Mouse (Mus musculus): ENCODE measurements around the gene Mocs3. TPM values are rescaled to one million over a fixed set of nuclear protein-coding genes. Genes with fewer than 3 reads are reported as not detected.

Gene Mocs3
- polyA plus RNA-seq, 2 experiments: 10.6 to 12.2 TPM

DNA sequence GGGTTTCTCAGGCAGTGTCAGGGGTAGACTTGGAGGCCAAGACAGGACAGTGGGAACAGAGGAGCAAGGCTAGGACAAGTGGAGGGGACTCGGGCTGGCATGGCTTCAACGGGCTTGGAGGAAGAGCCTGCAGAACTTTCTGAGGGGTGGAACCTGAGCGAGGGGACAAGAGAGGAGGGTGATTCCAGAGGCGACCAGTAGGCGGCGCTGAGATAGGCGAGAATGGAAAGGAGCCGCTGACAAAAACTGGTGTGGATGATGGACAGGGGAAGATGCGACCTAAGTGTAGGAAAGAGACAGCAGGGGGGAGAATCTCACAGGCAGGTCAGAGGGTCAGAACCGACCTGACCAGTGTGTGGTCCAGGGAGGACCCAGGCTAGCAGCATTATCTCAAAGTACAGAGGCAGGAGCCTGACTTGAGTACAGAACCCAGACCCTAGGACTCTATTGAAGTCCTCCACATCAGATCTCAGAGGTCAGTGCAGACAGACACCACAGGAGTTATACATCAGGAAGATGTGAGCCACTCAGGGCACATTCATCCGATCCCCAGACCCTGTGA is 44.0 kb downstream of the Mocs3 start:
- WGBS: 5% methylated on average over 11 of the region's 11 CpGs
- peaks cover 21% of the 10 kb centered on the region for H3K27me3 ChIP-seq (ENCODE audit: control insufficient read depth, insufficient read depth, low read length)
- no peak overlapping the region for H3K9ac ChIP-seq (ENCODE audit: low read depth, low read length, severe bottlenecking)
- TF ChIP-seq POLR2A (IDR thresholded peaks at IDR 0.05; ENCODE audit: borderline replicate concordance, extremely low read depth, insufficient read depth, insufficient read length): no peak
- no peaks in the 10 kb centered on the region for H3K4me1 ChIP-seq (ENCODE audit: control insufficient read depth, insufficient read depth, low read length)
- H3K36me3 ChIP-seq (ENCODE audit: control insufficient read depth, insufficient read depth, low read length): no peaks in the 10 kb centered on the region
- no peak overlapping the region for H3K4me2 ChIP-seq (replicated peaks; ENCODE audit: low read depth, low read length, severe bottlenecking)
- no peak overlapping the region for H3K4me3 ChIP-seq (replicated peaks; ENCODE audit: low read length)
- ATAC-seq (ENCODE audit: low FRiP score, low read depth) (no peak), DNase-seq (ENCODE audit: low spot score) (peak; percentile 38)
- H3K27ac ChIP-seq (replicated peaks; ENCODE audit: low read depth, low read length): no peak overlapping the region
- H3K9me3 ChIP-seq (ENCODE audit: control insufficient read depth, low read length): no peaks in the 10 kb centered on the region

DNA sequence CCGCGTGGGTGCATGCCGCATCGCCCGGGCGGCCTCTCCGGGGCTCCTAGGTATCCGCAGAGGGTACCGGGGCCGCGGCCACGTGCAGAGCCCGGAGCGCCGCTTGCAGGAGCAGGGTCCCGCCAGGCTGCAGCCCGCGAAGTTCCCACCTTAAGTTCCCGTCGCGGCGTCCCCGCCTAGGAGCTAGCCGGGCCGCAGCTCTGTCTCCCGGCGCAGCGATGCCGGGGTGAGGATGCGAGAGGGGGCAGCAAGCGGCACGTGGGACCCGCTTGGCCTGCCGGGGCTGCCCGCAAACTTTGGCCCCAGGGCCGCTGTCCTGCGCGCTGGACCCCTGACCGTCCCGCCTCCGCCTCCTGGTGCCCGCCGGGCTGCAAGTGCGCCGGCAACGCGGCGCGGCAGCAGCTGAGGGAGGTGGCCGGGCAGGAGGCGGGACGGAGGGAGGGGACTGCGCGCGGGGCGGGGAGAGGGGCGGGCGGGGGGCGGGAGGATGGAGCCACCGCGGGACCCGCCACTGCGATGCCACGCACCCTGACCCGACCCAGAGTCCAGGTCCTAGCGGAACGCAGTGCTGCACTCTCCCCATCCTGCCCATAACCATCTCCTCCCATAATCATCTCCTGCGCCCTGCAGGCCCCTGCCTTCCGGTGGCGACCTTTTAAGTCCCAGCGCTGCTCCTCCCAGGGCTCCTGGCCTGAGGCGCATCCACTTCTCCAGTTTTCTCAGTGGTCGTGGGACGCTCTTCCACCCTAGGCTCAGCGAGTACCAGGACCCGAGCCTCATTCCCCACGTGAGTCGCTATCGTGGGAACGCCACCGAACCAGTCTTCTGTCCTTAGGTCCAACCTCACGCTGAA is 50.5 kb downstream of the Mocs3 start:
- Histone ChIP-seq H3K4me2 (replicated peaks; ENCODE audit: low read depth, low read length, severe bottlenecking) (peak overlapping the region; percentile 94), H3K36me3 (ENCODE audit: control insufficient read depth, insufficient read depth, low read length) (no peaks in the 10 kb centered on the region), H3K4me3 (replicated peaks; ENCODE audit: low read length) (peak overlapping the region; percentile 59), H3K4me1 (ENCODE audit: control insufficient read depth, insufficient read depth, low read length) (0 out of 2 replicates have a peak, but pooled peaks cover 3% of the 10 kb centered on the region), H3K9me3 (ENCODE audit: control insufficient read depth, low read length) (no peaks in the 10 kb centered on the region), H3K27me3 (ENCODE audit: control insufficient read depth, insufficient read depth, low read length) (peaks cover 44% of the 10 kb centered on the region), H3K9ac (ENCODE audit: low read depth, low read length, severe bottlenecking) (peak overlapping the region; percentile 53), H3K27ac (replicated peaks; ENCODE audit: low read depth, low read length) (no peak overlapping the region)
- WGBS: under 1% methylated on average over 57 of the region's 82 CpGs
- TF ChIP-seq POLR2A (IDR thresholded peaks at IDR 0.05; ENCODE audit: borderline replicate concordance, extremely low read depth, insufficient read depth, insufficient read length): no peak
- no peak for DNase-seq (ENCODE audit: low spot score)
- ATAC-seq (ENCODE audit: low FRiP score, low read depth): peak; percentile 86

DNA sequence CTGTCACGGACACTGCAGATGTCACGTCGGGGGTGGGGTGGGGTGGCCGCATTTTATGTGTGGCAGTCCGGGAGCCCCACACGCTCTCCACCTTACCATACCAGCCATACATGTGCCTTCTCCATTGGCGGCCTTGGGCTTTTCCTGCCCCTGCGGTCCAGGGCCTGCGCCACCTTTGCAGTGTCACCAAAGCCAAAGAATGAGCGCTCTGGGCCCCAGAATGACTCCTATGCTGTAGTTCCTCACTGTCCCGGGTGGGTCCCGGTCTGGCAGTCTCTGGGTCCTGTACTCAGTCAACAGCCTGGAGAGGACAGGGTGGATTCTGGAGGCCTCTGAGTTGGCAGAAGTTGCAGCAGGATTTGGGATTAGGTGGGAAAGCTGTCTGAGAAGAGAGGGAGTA is 51.2 kb downstream of the Mocs3 start, which contains the start of gene Kcng1:
TSS of gene Kcng1 (minus strand) at position 155 of the 400 bp plus-strand sequence.
- Histone ChIP-seq H3K9me3 (ENCODE audit: control insufficient read depth, low read length) (no peaks in the 10 kb centered on the region), H3K4me1 (ENCODE audit: control insufficient read depth, insufficient read depth, low read length) (0 out of 2 replicates have a peak, but pooled peaks cover 3% of the 10 kb centered on the region), H3K36me3 (ENCODE audit: control insufficient read depth, insufficient read depth, low read length) (no peaks in the 10 kb centered on the region), H3K4me3 (replicated peaks; ENCODE audit: low read length) (peak within 1 kb of the TSS; percentile 59), H3K27ac (replicated peaks; ENCODE audit: low read depth, low read length) (no peak within 1 kb of the TSS), H3K4me2 (replicated peaks; ENCODE audit: low read depth, low read length, severe bottlenecking) (peak within 1 kb of the TSS; percentile 94), H3K9ac (ENCODE audit: low read depth, low read length, severe bottlenecking) (peak within 1 kb of the TSS; percentile 53), H3K27me3 (ENCODE audit: control insufficient read depth, insufficient read depth, low read length) (peaks cover 42% of the 10 kb centered on the region)
- DNase-seq (ENCODE audit: low spot score) (no peak), ATAC-seq (ENCODE audit: low FRiP score, low read depth) (no peak)
- TF ChIP-seq POLR2A (IDR thresholded peaks at IDR 0.05; ENCODE audit: borderline replicate concordance, extremely low read depth, insufficient read depth, insufficient read length): no peak
- WGBS: 19% methylated on average over 12 of the region's 12 CpGs

Other genes with a start within 250 kb of the Mocs3 start
- gene Ripor3, start 220.0 kb upstream of the Mocs3 start, polyA plus RNA-seq (2012; rRNA removed): 21.0 and 24.8 TPM in 2 replicates
- gene Ripor3, start 220.0 kb upstream of the Mocs3 start, polyA plus RNA-seq (2014; fragmentation: Nextera tagmentation; extraction: Ambion mirVana): 5.3 TPM in 2 replicates
- 3.7 and 4.0 TPM in 2 replicates for gene Pard6b, start 149.6 kb upstream of the Mocs3 start, polyA plus RNA-seq (2012; rRNA removed)
- gene Pard6b, start 149.6 kb upstream of the Mocs3 start, polyA plus RNA-seq (2014; fragmentation: Nextera tagmentation; extraction: Ambion mirVana): 4.0 and 4.1 TPM in 2 replicates
- 61.5 and 71.3 TPM in 2 replicates for gene Adnp, start 23.5 kb upstream of the Mocs3 start, polyA plus RNA-seq (2012; rRNA removed)
- gene Adnp, start 23.5 kb upstream of the Mocs3 start, polyA plus RNA-seq (2014; fragmentation: Nextera tagmentation; extraction: Ambion mirVana): 8.5 and 14.5 TPM in 2 replicates
- 14.5 and 28.6 TPM in 2 replicates for gene Gm20716, start 258 bp upstream of the Mocs3 start, polyA plus RNA-seq (2012; rRNA removed)
- 22.9 and 27.8 TPM in 2 replicates for gene Gm20716, start 258 bp upstream of the Mocs3 start, polyA plus RNA-seq (2014; fragmentation: Nextera tagmentation; extraction: Ambion mirVana)
- gene Dpm1, start within 50 bp of the Mocs3 start, polyA plus RNA-seq (2012; rRNA removed): 15.7 and 18.4 TPM in 2 replicates
- gene Dpm1, start within 50 bp of the Mocs3 start, polyA plus RNA-seq (2014; fragmentation: Nextera tagmentation; extraction: Ambion mirVana): 90.4 and 90.6 TPM in 2 replicates
- 0.59 and 1.1 TPM in 2 replicates for gene Kcng1, start 51.1 kb downstream of the Mocs3 start, polyA plus RNA-seq (2012; rRNA removed)
- gene Kcng1, start 51.1 kb downstream of the Mocs3 start, polyA plus RNA-seq (2014; fragmentation: Nextera tagmentation; extraction: Ambion mirVana): 0.78 and 1.1 TPM in 2 replicates

Data from limb, embryonic 14.5 days (tissue).